In genomic region chr14:33549856-33550255, GRCm38 (mm10) we compare ENCODE assay signal across 12 mouse cellular contexts. TPM values are rescaled to one million over a fixed set of nuclear protein-coding genes. Genes with fewer than 3 reads are reported as not detected.
DNase-seq lines count a peak whose midpoint lies in the region; ATAC-seq lines count a peak whose summit lies in the region.
"Had no signal": no experiment of that assay in that cellular context is flagged by ENCODE, and none has a peak within 500 bp of the region (broad histone marks: within the 10 kb centered on the region; RNA-seq: fewer than 3 reads in every experiment).

No protein-coding gene starts in this region.

- peaks cover 17% of the 10 kb centered on the region for H3K4me1 ChIP-seq in hindbrain, embryonic 14.5 days (replicated peaks; ENCODE audit: control insufficient read depth, insufficient read depth, low read length)
- H3K4me1 ChIP-seq in neural tube, embryonic 14.5 days (ENCODE audit: control insufficient read depth, insufficient read depth, low read length) = peaks cover 8% of the 10 kb centered on the region; the same call in 1 of the 2 replicates
- H3K4me1 ChIP-seq in liver, embryonic 11.5 days (replicated peaks; ENCODE audit: control insufficient read depth, insufficient read depth, low read length) = no peaks in the 10 kb centered on the region
- H3K4me1 ChIP-seq: heart, embryonic 13.5 days had no signal

- no peaks in the 10 kb centered on the region for H3K27me3 ChIP-seq in hindbrain, embryonic 14.5 days (ENCODE audit: control insufficient read depth, insufficient read depth, low read length)
- H3K27me3 ChIP-seq in neural tube, embryonic 14.5 days (ENCODE audit: control insufficient read depth, insufficient read depth, low read length) = no peaks in the 10 kb centered on the region
- H3K27me3 ChIP-seq in liver, embryonic 11.5 days (replicated peaks; ENCODE audit: control insufficient read depth, insufficient read depth, low read length) = no peaks in the 10 kb centered on the region
- H3K27me3 ChIP-seq: heart, embryonic 13.5 days had no signal

- 34% methylated on average over 6 of the region's 6 CpGs for WGBS in hindbrain, embryonic 14.5 days
- WGBS in neural tube, embryonic 14.5 days = 43% methylated on average over 6 of the region's 6 CpGs
- WGBS in liver, embryonic 11.5 days = 69% methylated on average over 6 of the region's 6 CpGs

- peak; percentile 88 for ATAC-seq in hindbrain, embryonic 14.5 days (ENCODE audit: low FRiP score)
- ATAC-seq in neural tube, embryonic 14.5 days (ENCODE audit: low read depth) = peak; percentile 86
- ATAC-seq in liver, embryonic 11.5 days (replicated peaks; ENCODE audit: low FRiP score) = no peak

- H3K9ac ChIP-seq in hindbrain, embryonic 14.5 days = no peak overlapping the region
- H3K9ac ChIP-seq in neural tube, embryonic 14.5 days (replicated peaks; ENCODE audit: low read depth, low read length) = no peak overlapping the region
- H3K9ac ChIP-seq in liver, embryonic 11.5 days (ENCODE audit: low read depth, low read length) = no peak overlapping the region
- H3K9ac ChIP-seq: heart, embryonic 13.5 days had no signal

- H3K9me3 ChIP-seq in hindbrain, embryonic 14.5 days (ENCODE audit: control insufficient read depth, low read length) = no peaks in the 10 kb centered on the region
- H3K9me3 ChIP-seq in neural tube, embryonic 14.5 days (ENCODE audit: control insufficient read depth, low read length) = no peaks in the 10 kb centered on the region
- no peaks in the 10 kb centered on the region for H3K9me3 ChIP-seq in liver, embryonic 11.5 days (ENCODE audit: control insufficient read depth, low read length)
- H3K9me3 ChIP-seq: heart, embryonic 13.5 days had no signal

- H3K36me3 ChIP-seq in hindbrain, embryonic 14.5 days (replicated peaks; ENCODE audit: control insufficient read depth, insufficient read depth) = no peaks in the 10 kb centered on the region
- H3K36me3 ChIP-seq in neural tube, embryonic 14.5 days (ENCODE audit: control insufficient read depth, insufficient read depth, low read length) = no peaks in the 10 kb centered on the region
- H3K36me3 ChIP-seq in liver, embryonic 11.5 days (ENCODE audit: control insufficient read depth, insufficient read depth, low read length) = no peaks in the 10 kb centered on the region
- H3K36me3 ChIP-seq: G1E; heart, embryonic 13.5 days had no signal

- H3K4me3 ChIP-seq in hindbrain, embryonic 14.5 days (replicated peaks; ENCODE audit: low read length) = no peak overlapping the region
- no peak overlapping the region for H3K4me3 ChIP-seq in neural tube, embryonic 14.5 days (ENCODE audit: low read depth, low read length)
- H3K4me3 ChIP-seq in liver, embryonic 11.5 days (ENCODE audit: low read depth, low read length) = no peak overlapping the region
- H3K4me3 ChIP-seq: heart, embryonic 13.5 days had no signal

- DNase-seq in adrenal gland, postnatal 25 days = peak; percentile 7
- DNase-seq in adrenal gland, postnatal 36 days = no peak
- DNase-seq in retina, postnatal 1 day = peak; percentile 56
- no peak for DNase-seq in retina, embryonic 14.5 days (ENCODE audit: low spot score)
- peak; percentile 30 for DNase-seq in hindbrain, embryonic 14.5 days (ENCODE audit: low spot score)
- no peak for DNase-seq in thymus, postnatal 25 days
- no peak for DNase-seq in liver, embryonic 11.5 days (ENCODE audit: low spot score)
- DNase-seq: kidney, adult 18-20 months; lung, adult 18-20 months had no signal

- peak overlapping the region; percentile 74 for H3K27ac ChIP-seq in hindbrain, embryonic 14.5 days
- H3K27ac ChIP-seq in neural tube, embryonic 14.5 days (ENCODE audit: low read depth, low read length) = no peak overlapping the region; the same call in 1 of the 2 replicates
- no peak overlapping the region for H3K27ac ChIP-seq in liver, embryonic 11.5 days (ENCODE audit: low read depth, low read length)
- H3K27ac ChIP-seq: heart, embryonic 13.5 days had no signal

- H3K4me2 ChIP-seq in hindbrain, embryonic 14.5 days (replicated peaks) = no peak overlapping the region
- no peak overlapping the region for H3K4me2 ChIP-seq in neural tube, embryonic 14.5 days (ENCODE audit: low read depth, low read length)
- no peak overlapping the region for H3K4me2 ChIP-seq in liver, embryonic 11.5 days
- H3K4me2 ChIP-seq: heart, embryonic 13.5 days had no signal

RNA-seq across cellular contexts. Expression of gene Ptpn20, which starts 39.2 kb away (rescaled TPM):
- not detected in 2 replicates for total RNA-seq in adrenal gland, postnatal 25 days (2021)
- total RNA-seq in adrenal gland, postnatal 36 days (2021) = not detected
- 0.21 and 0.33 TPM in 2 replicates for polyA plus RNA-seq in hindbrain, embryonic 14.5 days (2014; fragmentation: Nextera tagmentation; extraction: Ambion mirVana)
- polyA plus RNA-seq in neural tube, embryonic 14.5 days (2014; fragmentation: Nextera tagmentation; extraction: Ambion mirVana) = 0.20 and 0.45 TPM in 2 replicates
- polyA plus RNA-seq in liver, embryonic 11.5 days (2014; fragmentation: Nextera tagmentation; extraction: Ambion mirVana) = 0.18 and 0.32 TPM in 2 replicates
- total RNA-seq: G1E had no signal
- polyA plus RNA-seq: G1E; heart, embryonic 13.5 days had no signal

Comparison
In these comparisons a context has a peak if more than half of its experiments do, and no peak if none do; other contexts are left out.
1. DNase-seq: peak in adrenal gland, postnatal 25 days (single experiment), retina, postnatal 1 day (single experiment) and hindbrain, embryonic 14.5 days (single experiment); none in adrenal gland, postnatal 36 days (0 of 2), retina, embryonic 14.5 days (single experiment), thymus, postnatal 25 days (single experiment) and liver, embryonic 11.5 days (single experiment).